Mouse (Mus musculus) liver, embryonic 11.5 days (tissue): Measurements from ENCODE around the gene Gm45623. TPM values are rescaled to one million over a fixed set of nuclear protein-coding genes. Genes with fewer than 3 reads are reported as not detected.

Source experiments
- ATAC-seq: fragments of 200-750 bp; cut with Nextera tagmentation; replicated peaks from 2 replicates; pipeline ENCODE4 v1.8.0; 2017; ENCODE audit warnings: moderate number of reproducible peaks, mild to moderate bottlenecking, moderate TSS enrichment, moderate library complexity; ENCODE audit not compliant: low FRiP score
- DNase-seq: peaks from one replicate; pipeline ENCODE4 v3.0.0-alpha.2; 2017; ENCODE audit warnings: low spot score
- H3K27ac ChIP-seq: fragments of 300-500 bp; sonication (generic); 2 replicates; pipeline ENCODE4 v1.5.1; 2014; ENCODE audit warnings: mild to moderate bottlenecking, low read depth, low read length, control low read depth
- H3K27me3 ChIP-seq: fragments of 300-500 bp; sonication (generic); replicated peaks from 2 replicates; pipeline ENCODE4 v1.6.1; 2014; ENCODE audit warnings: low read length, mixed read lengths; ENCODE audit not compliant: control insufficient read depth, insufficient read depth
- H3K36me3 ChIP-seq: fragments of 300-500 bp; sonication (generic); 2 replicates; pipeline ENCODE4 v1.6.1; 2014; ENCODE audit warnings: mild to moderate bottlenecking, low read length, moderate library complexity, mixed read lengths; ENCODE audit not compliant: control insufficient read depth, insufficient read depth
- H3K4me1 ChIP-seq: fragments of 300-500 bp; sonication (generic); replicated peaks from 2 replicates; pipeline ENCODE4 v1.6.1; 2014; ENCODE audit warnings: low read length, mixed read lengths; ENCODE audit not compliant: control insufficient read depth, insufficient read depth
- H3K4me2 ChIP-seq: fragments of 300-500 bp; sonication (generic); 2 replicates; pipeline ENCODE4 v1.6.1; 2014; ENCODE audit warnings: mild to moderate bottlenecking, control low read depth, moderate library complexity
- H3K4me3 ChIP-seq: fragments of 300-500 bp; sonication (generic); 2 replicates; pipeline ENCODE4 v1.5.1; 2014; ENCODE audit warnings: low read depth, low read length, control low read depth
- H3K9ac ChIP-seq: fragments of 300-500 bp; sonication (generic); 2 replicates; pipeline ENCODE4 v1.6.1; 2014; ENCODE audit warnings: low read depth, low read length, control low read depth
- H3K9me3 ChIP-seq: fragments of 300-500 bp; sonication (generic); 2 replicates; pipeline ENCODE4 v1.6.1; 2016; ENCODE audit warnings: low read length, inconsistent platforms, mixed read lengths; ENCODE audit not compliant: control insufficient read depth
- WGBS: fragments of 180-500 bp; shearing (Covaris S2); extraction: QIAGEN DNeasy Blood & Tissue Kit; methylation state at CpG from one replicate; pipeline ENCODE4 v1.1.7; 2014; 5-methylcytosine and 5-hydroxymethylcytosine counted together
- polyA plus RNA-seq: library from polyadenylated mRNA; unstranded; fragments of >200 nt; fragmentation: Nextera tagmentation; extraction: Ambion mirVana; gene quantifications from 2 replicates; pipeline ENCODE4 v1.2.1, GENCODE M21; 2014

The Gm45623 gene
- not detected in 2 replicates for polyA plus RNA-seq

DNA sequence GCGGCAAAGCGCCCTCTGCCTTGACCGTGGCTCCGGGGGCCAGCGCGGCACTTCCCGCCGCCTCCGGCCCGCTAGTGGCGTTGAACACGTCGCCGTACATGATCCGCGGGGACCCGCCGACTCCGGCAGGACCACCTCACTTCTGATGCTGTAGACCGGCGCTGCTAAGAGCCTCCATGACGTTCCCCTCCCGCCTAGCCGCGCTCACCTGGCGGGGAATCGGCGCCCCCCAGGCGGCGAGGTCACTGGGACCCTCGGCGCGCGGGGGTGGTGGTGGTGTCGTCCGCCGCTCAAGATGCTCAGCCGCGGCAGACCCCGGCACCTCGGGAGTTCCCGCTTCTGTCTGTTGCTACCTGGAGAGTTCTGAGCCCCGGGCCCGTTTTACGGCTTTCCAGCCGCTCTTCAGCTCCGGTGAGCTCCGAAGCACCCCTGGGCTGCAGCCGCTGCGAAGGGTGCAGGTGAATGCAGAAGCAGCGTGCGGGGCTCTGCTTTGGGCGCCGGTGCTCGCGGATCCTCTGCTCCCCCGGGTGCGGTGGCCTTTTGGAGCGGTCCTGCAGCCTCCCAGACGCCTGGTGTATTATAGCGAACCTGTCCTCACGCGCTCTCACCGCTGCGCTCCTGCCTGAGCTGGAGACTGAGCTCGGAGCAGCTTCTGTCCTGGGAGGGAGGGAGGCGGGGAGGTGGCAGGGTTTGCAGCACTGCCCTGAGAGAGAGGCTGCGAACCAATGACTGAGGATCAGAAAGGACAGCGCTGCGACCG lies at the start of gene Gm45623:
TSS of gene Gm45623 (minus strand) at position 636 of the 760 bp plus-strand sequence.
- Histone ChIP-seq H3K36me3 (no peaks in the 10 kb centered on the region), H3K27ac (no peak within 1 kb of the TSS), H3K4me3 (peak within 1 kb of the TSS; percentile 41), H3K9ac (no peak within 1 kb of the TSS), H3K9me3 (no peaks in the 10 kb centered on the region), H3K4me2 (peak within 1 kb of the TSS; percentile 63), H3K27me3 (peaks cover 59% of the 10 kb centered on the region), H3K4me1 (peaks cover 7% of the 10 kb centered on the region; the same call in 1 of the 2 replicates)
- no peak for DNase-seq
- ATAC-seq = no peak
- 2% methylated on average over 71 of the region's 71 CpGs for WGBS

DNA sequence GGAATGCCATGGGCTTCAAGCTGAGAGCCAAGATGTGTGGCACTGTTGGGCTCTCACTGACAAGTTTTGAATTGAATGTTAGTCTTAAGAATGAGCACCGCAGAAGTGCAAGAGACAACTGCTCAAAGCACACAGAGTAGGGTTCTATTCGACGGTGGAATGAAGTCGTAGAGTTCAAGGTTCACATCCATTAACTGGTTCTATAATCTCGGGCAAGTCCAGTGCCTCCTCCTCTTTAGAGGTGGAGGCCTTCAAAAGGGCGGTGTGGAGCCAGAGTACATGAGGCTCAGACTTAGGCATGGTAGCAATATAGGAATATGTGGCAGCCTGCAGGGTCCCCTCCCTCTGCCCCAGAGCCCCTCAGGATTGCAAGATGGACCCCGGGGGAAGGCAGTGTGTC lies 43.8 kb upstream of the Gm45623 start:
- H3K27ac ChIP-seq = no peak overlapping the region
- H3K36me3 ChIP-seq = no peaks in the 10 kb centered on the region
- DNase-seq = no peak
- 74% methylated on average over 7 of the region's 7 CpGs for WGBS
- H3K4me2 ChIP-seq = no peak overlapping the region
- no peaks in the 10 kb centered on the region for H3K9me3 ChIP-seq
- no peak for ATAC-seq
- no peak overlapping the region for H3K9ac ChIP-seq
- H3K4me3 ChIP-seq = no peak overlapping the region
- H3K27me3 ChIP-seq = no peaks in the 10 kb centered on the region; the same call in 1 of the 2 replicates
- no peaks in the 10 kb centered on the region for H3K4me1 ChIP-seq

DNA sequence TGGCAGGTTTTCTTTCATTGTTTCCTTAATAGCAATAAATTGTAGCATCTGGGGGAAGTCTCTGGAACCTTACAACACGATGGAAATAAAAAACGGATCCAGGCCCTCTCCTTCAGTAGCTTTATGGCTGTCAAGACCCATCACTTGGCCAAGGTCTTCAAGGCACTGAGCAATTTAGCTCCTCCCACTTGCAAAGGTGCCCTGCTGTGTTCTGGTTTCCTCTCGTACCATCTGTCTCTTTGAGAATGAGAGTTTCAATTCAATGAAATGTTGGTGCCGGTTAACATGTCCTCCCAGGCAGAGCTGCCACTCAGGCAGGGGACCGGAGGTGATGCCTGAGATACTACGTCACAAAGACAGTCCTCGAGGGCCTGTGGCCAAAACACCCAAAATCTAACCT lies 41.9 kb upstream of the Gm45623 start:
- 85% methylated on average over 7 of the region's 7 CpGs for WGBS
- Histone ChIP-seq H3K4me2 (no peak overlapping the region), H3K9ac (no peak overlapping the region), H3K27me3 (no peaks in the 10 kb centered on the region; the same call in 1 of the 2 replicates), H3K27ac (no peak overlapping the region), H3K9me3 (no peaks in the 10 kb centered on the region), H3K4me1 (no peaks in the 10 kb centered on the region), H3K36me3 (no peaks in the 10 kb centered on the region), H3K4me3 (no peak overlapping the region)
- DNase-seq (no peak), ATAC-seq (no peak)

DNA sequence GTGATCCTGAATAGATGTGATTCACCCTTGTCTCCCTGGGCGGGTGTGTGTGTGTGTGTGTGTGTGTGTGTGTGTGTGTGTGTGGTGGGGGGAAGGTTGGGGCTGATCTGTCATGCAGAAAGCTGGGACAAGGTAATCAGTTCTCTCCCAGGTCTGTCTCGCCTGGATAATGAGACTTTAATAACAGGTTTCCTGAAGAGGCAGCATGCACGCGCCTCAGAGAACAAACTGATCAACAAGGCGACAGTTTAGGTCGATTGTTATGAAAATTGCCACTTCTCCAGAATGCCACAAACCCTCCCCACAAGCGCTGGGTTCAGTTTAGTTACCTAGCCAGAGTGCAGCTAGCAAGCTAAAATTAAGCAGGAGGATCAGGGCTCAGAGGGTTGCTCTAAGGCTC lies 40.8 kb upstream of the Gm45623 start:
- Histone ChIP-seq H3K27me3 (no peaks in the 10 kb centered on the region; the same call in 1 of the 2 replicates), H3K36me3 (no peaks in the 10 kb centered on the region), H3K9ac (no peak overlapping the region), H3K27ac (no peak overlapping the region), H3K4me2 (no peak overlapping the region), H3K4me3 (no peak overlapping the region), H3K9me3 (no peaks in the 10 kb centered on the region), H3K4me1 (no peaks in the 10 kb centered on the region)
- WGBS = 58% methylated on average over 7 of the region's 7 CpGs
- no peak for ATAC-seq
- no peak for DNase-seq

DNA sequence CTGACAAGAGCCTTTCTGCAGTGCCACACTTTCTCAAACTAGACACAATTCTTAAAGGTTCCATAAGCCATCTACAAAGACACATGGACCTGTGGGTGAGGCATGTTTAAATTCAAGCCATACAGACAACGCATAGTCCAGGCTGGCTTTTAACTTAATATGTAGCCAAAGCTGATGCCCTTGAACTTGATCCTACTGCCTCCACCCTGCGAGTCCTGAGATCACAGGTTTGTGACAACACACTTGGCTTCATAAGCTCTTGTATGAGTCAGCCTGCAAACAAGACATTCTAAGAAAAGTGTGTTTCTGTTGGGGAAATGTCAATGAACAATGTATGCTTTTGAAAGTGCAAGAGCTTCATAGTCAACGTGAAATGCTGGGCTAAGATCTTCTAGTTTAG lies 39.2 kb upstream of the Gm45623 start:
- H3K4me3 ChIP-seq = no peak overlapping the region
- WGBS = 77% methylated on average over 3 of the region's 3 CpGs
- no peak for ATAC-seq

DNA sequence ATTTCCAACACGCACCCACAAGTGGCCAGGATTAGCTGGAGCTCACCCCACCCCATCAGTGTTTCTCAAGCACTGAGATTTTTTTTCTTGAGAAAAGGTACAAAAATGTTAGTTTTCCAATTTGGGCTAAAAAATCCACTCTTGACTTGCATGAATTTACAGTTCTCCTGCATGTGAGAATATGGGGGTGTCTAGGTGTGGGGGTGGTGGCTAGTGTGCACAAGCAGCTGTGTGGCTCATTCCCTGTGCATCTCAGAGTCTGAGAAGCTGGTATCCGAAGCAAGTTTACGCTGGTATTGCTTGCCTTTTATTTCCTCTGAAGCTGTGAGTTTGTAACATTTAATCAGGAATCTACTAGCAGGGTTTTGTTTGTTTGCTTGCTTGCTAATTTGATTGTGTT lies 37.1 kb upstream of the Gm45623 start:
- ATAC-seq (no peak), DNase-seq (no peak)
- Histone ChIP-seq H3K4me2 (no peak overlapping the region), H3K9me3 (no peaks in the 10 kb centered on the region), H3K4me1 (no peaks in the 10 kb centered on the region), H3K9ac (no peak overlapping the region), H3K27me3 (no peaks in the 10 kb centered on the region), H3K27ac (no peak overlapping the region), H3K36me3 (no peaks in the 10 kb centered on the region), H3K4me3 (no peak overlapping the region)
- 89% methylated on average over 3 of the region's 3 CpGs for WGBS

More for the DNA sequence above, 39.2 kb upstream of the Gm45623 start:
- Histone ChIP-seq H3K9ac (no peak overlapping the region), H3K9me3 (no peaks in the 10 kb centered on the region), H3K4me1 (no peaks in the 10 kb centered on the region), H3K27me3 (no peaks in the 10 kb centered on the region; the same call in 1 of the 2 replicates), H3K27ac (no peak overlapping the region), H3K4me2 (no peak overlapping the region), H3K36me3 (no peaks in the 10 kb centered on the region)
- no peak for DNase-seq

DNA sequence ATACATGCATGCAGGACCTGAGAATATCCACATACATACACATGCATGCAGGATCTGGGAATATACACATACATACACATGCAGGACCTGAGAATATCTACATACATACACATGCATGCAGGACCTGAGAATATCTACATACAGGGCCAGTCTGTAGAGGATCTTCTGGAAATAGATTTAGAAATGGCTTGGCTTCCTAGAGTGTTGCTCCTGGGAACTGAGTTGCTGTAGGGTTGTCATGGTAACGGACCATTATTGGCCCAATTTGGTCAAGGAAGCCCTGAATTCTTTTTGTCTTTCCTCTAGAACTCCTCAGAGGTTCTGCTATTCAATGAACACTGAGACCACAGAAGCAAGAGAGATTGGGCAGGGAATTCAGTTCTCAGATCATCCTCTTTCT lies 29.0 kb upstream of the Gm45623 start:
- ATAC-seq = no peak
- no peaks in the 10 kb centered on the region for H3K36me3 ChIP-seq
- no peaks in the 10 kb centered on the region for H3K4me1 ChIP-seq
- H3K4me2 ChIP-seq = no peak overlapping the region
- no peak overlapping the region for H3K27ac ChIP-seq
- no peak overlapping the region for H3K4me3 ChIP-seq
- DNase-seq = no peak
- H3K9ac ChIP-seq = no peak overlapping the region
- no peaks in the 10 kb centered on the region for H3K9me3 ChIP-seq
- H3K27me3 ChIP-seq = no peaks in the 10 kb centered on the region
- 67% methylated on average over 1 of the region's 1 CpGs for WGBS

DNA sequence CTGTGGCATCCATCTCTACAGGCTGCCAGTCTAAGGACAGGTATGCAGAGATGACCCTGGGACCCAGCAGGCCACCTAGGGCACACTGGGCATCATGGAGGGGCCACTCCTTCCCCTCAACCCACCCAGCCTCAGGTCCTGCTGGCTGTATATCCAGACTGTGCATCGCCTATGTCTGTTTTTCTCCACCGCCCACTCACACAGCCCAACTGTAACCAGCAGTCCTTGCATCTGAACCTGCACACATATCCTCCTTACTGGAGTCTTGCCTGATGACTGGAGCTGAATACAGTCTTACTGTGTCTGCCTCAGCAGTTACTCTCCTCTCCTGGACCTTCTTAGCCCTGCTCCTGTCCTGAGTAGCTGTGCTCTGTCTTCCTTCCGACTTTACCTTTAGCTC lies 28.1 kb upstream of the Gm45623 start:
- WGBS = 85% methylated on average over 3 of the region's 3 CpGs
- Histone ChIP-seq H3K27me3 (no peaks in the 10 kb centered on the region), H3K27ac (no peak overlapping the region), H3K4me3 (no peak overlapping the region), H3K4me2 (no peak overlapping the region), H3K36me3 (no peaks in the 10 kb centered on the region), H3K9ac (no peak overlapping the region), H3K4me1 (no peaks in the 10 kb centered on the region), H3K9me3 (no peaks in the 10 kb centered on the region)
- DNase-seq (no peak), ATAC-seq (no peak)
